Mouse (Mus musculus): ENCODE measurements around the gene Dusp21. TPM values are rescaled to one million over a fixed set of nuclear protein-coding genes. Genes with fewer than 3 reads are reported as not detected.

The Dusp21 gene
- not detected for total RNA-seq (2023)

DNA sequence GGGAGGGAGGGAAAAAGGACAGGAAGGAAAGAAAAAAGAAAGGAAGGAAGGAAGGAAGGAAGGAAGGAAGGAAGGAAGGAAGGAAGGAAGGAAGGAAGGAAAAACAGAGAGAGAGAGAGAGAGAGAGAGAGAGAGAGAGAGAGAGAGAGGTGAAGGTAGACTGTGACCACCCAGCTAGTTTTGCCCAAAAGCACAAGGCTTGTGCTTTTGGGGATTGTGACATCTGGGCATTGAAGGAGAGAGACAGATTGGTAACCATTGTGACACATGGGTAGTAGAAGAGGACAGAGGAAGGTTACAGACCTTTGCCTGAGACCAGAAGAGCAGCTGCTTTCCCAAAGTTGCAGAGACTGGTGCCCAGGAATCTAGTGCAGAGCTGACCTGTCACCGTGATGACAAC, at the start of gene Dusp21:
Dusp21 (plus strand) TSS at position 301 of the 400 bp plus-strand sequence.

DNA sequence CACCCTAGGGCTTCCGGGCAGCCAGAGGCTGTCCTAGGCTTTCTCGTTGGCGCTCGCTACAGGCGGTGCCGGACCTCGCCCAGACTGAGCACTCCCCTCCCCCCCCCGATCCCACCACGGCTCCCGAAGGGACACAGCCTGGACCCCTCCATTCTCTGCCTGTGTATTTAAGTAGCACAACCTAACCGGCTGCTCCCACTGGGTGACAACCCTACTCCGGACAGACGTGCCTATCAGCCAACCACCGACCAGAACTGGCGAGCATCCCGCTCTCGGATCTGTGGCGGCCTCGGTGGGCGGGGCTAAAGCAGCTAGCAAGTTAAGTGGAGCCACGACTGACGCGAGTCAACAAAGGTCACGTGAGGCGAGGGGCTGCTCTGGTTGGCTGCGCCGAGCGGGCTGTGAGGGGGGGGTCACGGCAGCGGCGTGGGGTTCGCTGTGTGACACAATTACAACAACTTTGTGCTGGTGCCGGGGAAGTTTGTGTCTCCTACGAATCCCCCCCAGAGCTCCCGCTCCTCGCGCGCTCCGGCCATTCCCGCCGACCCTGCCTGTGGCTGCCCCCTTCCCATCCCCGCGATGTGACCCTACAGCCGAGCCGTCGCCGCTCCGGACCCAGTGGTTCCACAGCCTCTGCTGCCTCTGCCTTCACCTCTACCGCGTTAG, 16.7 kb downstream of the Dusp21 start, which contains the start of gene Kdm6a:
Kdm6a (plus strand) TSS at position 384 of the 666 bp plus-strand sequence.

Other genes starting within 250 kb of the Dusp21 start
- gene Kdm6a, start 16.7 kb downstream of the Dusp21 start, total RNA-seq (2023): 100 to 1,000 TPM in 1 of 2 experiments, 10 to 100 TPM in 1; 80.9 to 120 TPM